In the genomic region with DNA sequence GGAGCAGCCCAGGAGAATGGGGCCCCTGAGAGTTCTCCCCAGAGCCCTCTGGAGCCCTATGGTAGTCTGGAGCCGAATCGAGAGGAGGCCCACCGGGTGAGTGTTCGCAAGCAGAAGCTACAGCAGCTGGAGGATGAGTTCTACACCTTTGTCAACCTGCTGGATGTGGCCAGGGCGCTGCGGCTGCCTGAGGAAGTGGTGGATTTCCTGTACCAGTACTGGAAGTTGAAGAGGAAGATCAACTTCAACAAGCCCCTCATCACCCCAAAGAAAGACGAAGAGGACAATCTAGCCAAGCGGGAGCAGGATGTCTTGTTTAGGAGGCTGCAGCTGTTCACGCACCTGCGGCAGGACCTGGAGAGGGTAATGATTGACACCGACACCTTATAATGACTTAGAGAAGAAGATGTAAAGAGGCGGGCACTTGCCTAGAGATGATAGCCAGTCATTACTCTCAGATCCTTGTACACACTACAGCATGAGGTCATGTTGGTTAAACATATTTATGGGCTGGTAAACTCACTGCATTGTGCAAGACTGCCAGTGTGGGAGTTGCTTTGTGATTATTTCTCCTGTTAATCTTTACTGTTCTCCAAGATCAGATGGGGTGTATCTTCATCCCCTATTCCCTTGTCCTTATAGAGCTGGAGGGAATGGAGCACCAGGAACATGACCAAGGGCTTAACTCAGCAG, we compare ENCODE assay signal across 14 mouse cellular contexts. TPM values are rescaled to one million over a fixed set of nuclear protein-coding genes. Genes with fewer than 3 reads are reported as not detected.
DNase-seq lines count a peak whose midpoint lies in the region; ATAC-seq lines count a peak whose summit lies in the region.
"Had no signal": no experiment of that assay in that cellular context is flagged by ENCODE, and none has a peak within 500 bp of the region (broad histone marks: within the 10 kb centered on the region; RNA-seq: fewer than 3 reads in every experiment).

No protein-coding gene starts in this region.

- no peak overlapping the region for H3K4me3 ChIP-seq in neural tube, embryonic 11.5 days (ENCODE audit: low read depth, low read length)
- no peak overlapping the region for H3K4me3 ChIP-seq in neural tube, embryonic 15.5 days (replicated peaks)
- H3K4me3 ChIP-seq: heart, embryonic 12.5 days; hindbrain, embryonic 12.5 days had no signal

- H3K27ac ChIP-seq in neural tube, embryonic 11.5 days (ENCODE audit: low read depth, low read length), result no peak overlapping the region
- no peak overlapping the region for H3K27ac ChIP-seq in neural tube, embryonic 15.5 days (replicated peaks)

- H3K4me1 ChIP-seq in neural tube, embryonic 11.5 days (ENCODE audit: control insufficient read depth, insufficient read depth, low read length), result no peaks in the 10 kb centered on the region
- peaks cover 39% of the 10 kb centered on the region for H3K4me1 ChIP-seq in neural tube, embryonic 15.5 days

- no peak for ATAC-seq in neural tube, embryonic 11.5 days (ENCODE audit: insufficient read depth, low FRiP score, low TSS enrichment)
- ATAC-seq in neural tube, embryonic 15.5 days (ENCODE audit: low FRiP score), result no peak
- ATAC-seq in common myeloid progenitor, adult 5-6 weeks (replicated peaks; ENCODE audit: low read depth, poor library complexity, severe bottlenecking), result peak; percentile 70

- H3K4me2 ChIP-seq in neural tube, embryonic 11.5 days (ENCODE audit: low read depth), result no peak overlapping the region
- no peak overlapping the region for H3K4me2 ChIP-seq in neural tube, embryonic 15.5 days
- H3K4me2 ChIP-seq: heart, embryonic 12.5 days; hindbrain, embryonic 12.5 days; lung, embryonic 14.5 days had no signal

- peak; percentile 0 for DNase-seq in neural tube, embryonic 11.5 days (ENCODE audit: low spot score)
- peak; percentile 51 for DNase-seq in naive thymus-derived CD4-positive, alpha-beta T cell, adult 2 months (ENCODE audit: low read depth)
- no peak for DNase-seq in gastrocnemius, postnatal 36 days
- DNase-seq in cerebellum, postnatal 25 days, result no peak
- DNase-seq in urinary bladder, postnatal 10 days (ENCODE audit: low spot score), result no peak
- DNase-seq: cerebellum, adult 2 months; left cerebral cortex, postnatal 4 days; lung, embryonic 14.5 days; right cerebral cortex, adult 18-20 months had no signal

- no peak overlapping the region for H3K9ac ChIP-seq in neural tube, embryonic 11.5 days (ENCODE audit: low read length)
- H3K9ac ChIP-seq in neural tube, embryonic 15.5 days (replicated peaks), result no peak overlapping the region
- H3K9ac ChIP-seq: heart, embryonic 12.5 days; hindbrain, embryonic 12.5 days; lung, embryonic 14.5 days had no signal

- H3K36me3 ChIP-seq in neural tube, embryonic 11.5 days (ENCODE audit: control insufficient read depth, insufficient read depth, low read length), result peaks cover 5% of the 10 kb centered on the region; the same call in 1 of the 2 replicates
- H3K36me3 ChIP-seq in neural tube, embryonic 15.5 days, result peaks cover 7% of the 10 kb centered on the region

- no peaks in the 10 kb centered on the region for H3K27me3 ChIP-seq in neural tube, embryonic 11.5 days (ENCODE audit: control insufficient read depth, insufficient read depth, low read length)
- no peaks in the 10 kb centered on the region for H3K27me3 ChIP-seq in neural tube, embryonic 15.5 days (replicated peaks)
- H3K27me3 ChIP-seq: heart, embryonic 12.5 days; hindbrain, embryonic 12.5 days; megakaryocyte, embryonic 14.5 days had no signal

- no peaks in the 10 kb centered on the region for H3K9me3 ChIP-seq in neural tube, embryonic 11.5 days (ENCODE audit: control insufficient read depth, low read length)
- H3K9me3 ChIP-seq in neural tube, embryonic 15.5 days (replicated peaks), result no peaks in the 10 kb centered on the region
- H3K9me3 ChIP-seq: heart, embryonic 12.5 days; hindbrain, embryonic 12.5 days; megakaryocyte, embryonic 14.5 days had no signal

- intact Hi-C loops in gastrocnemius, postnatal 36 days (cut with DNase I), result loop anchor here (5.0 to 10.0 kb wide), 2 partner anchors 37 to 540 kb away; no protein-coding TSS in a partner anchor

- WGBS in neural tube, embryonic 11.5 days, result 93% methylated on average over 12 of the region's 12 CpGs
- WGBS in neural tube, embryonic 15.5 days, result 94% methylated on average over 12 of the region's 12 CpGs

RNA-seq across cellular contexts. Expression of a gene that starts 49.2 kb away (rescaled TPM):
- polyA plus RNA-seq in neural tube, embryonic 11.5 days (2014; fragmentation: Nextera tagmentation; extraction: Ambion mirVana), result 14.0 and 15.6 TPM in 2 replicates
- 15.2 and 15.6 TPM in 2 replicates for polyA plus RNA-seq in neural tube, embryonic 15.5 days (2015; fragmentation: Nextera tagmentation; extraction: Ambion mirVana)
- 34.5 and 39.4 TPM in 2 replicates for total RNA-seq in common myeloid progenitor, adult 5-6 weeks (2017)
- 10 to 100 TPM; 21.3 to 25.4 TPM for total RNA-seq in gastrocnemius, postnatal 36 days (2021)

Comparison
In these comparisons a context has a peak if more than half of its experiments do, and no peak if none do; other contexts are left out.
1. DNase-seq: peak in neural tube, embryonic 11.5 days (single experiment) and naive thymus-derived CD4-positive, alpha-beta T cell, adult 2 months (single experiment); none in gastrocnemius, postnatal 36 days (0 of 2), cerebellum, postnatal 25 days (0 of 2) and urinary bladder, postnatal 10 days (single experiment).